Mouse (Mus musculus) forebrain, embryonic 16.5 days (tissue): ENCODE results near the gene Slc12a3. TPM values are rescaled to one million over a fixed set of nuclear protein-coding genes. Genes with fewer than 3 reads are reported as not detected.

Experiments used
- ATAC-seq: fragments of 200-750 bp; cut with Nextera tagmentation; 2 replicates; pipeline ENCODE4 v1.8.0; 2017; ENCODE audit warnings: mild to moderate bottlenecking, moderate library complexity
- H3K27ac ChIP-seq: fragments of 300-500 bp; sonication (generic); 2 replicates; pipeline ENCODE4 v1.5.1; 2014; ENCODE audit warnings: low read length, control low read depth
- H3K27me3 ChIP-seq: fragments of 300-500 bp; sonication (generic); replicated peaks from 2 replicates; pipeline ENCODE4 v1.6.1; 2014; ENCODE audit warnings: low read length; ENCODE audit not compliant: control insufficient read depth, insufficient read depth
- H3K36me3 ChIP-seq: fragments of 300-500 bp; sonication (generic); 2 replicates; pipeline ENCODE4 v1.6.1; 2014; ENCODE audit not compliant: control insufficient read depth, insufficient read depth
- H3K4me1 ChIP-seq: fragments of 300-500 bp; sonication (generic); replicated peaks from 2 replicates; pipeline ENCODE4 v1.6.1; 2014; ENCODE audit warnings: low read length; ENCODE audit not compliant: control insufficient read depth, insufficient read depth
- H3K4me2 ChIP-seq: fragments of 300-500 bp; sonication (generic); 2 replicates; pipeline ENCODE4 v1.6.1; 2014; ENCODE audit warnings: mild to moderate bottlenecking, low read length, control low read depth
- H3K4me3 ChIP-seq: fragments of 300-500 bp; sonication (generic); replicated peaks from 2 replicates; pipeline ENCODE4 v1.5.1; 2014; ENCODE audit warnings: mild to moderate bottlenecking, low read length, control low read depth
- H3K9ac ChIP-seq: fragments of 300-500 bp; sonication (generic); replicated peaks from 2 replicates; pipeline ENCODE4 v1.6.1; 2014; ENCODE audit warnings: low read depth, low read length, control low read depth
- H3K9me3 ChIP-seq: fragments of 300-500 bp; sonication (generic); 2 replicates; pipeline ENCODE4 v1.6.1; 2016; ENCODE audit warnings: low read length; ENCODE audit not compliant: control insufficient read depth
- WGBS: fragments of 180-500 bp; shearing (Covaris S2); extraction: QIAGEN DNeasy Blood & Tissue Kit; methylation state at CpG from one replicate; pipeline ENCODE4 v1.1.7; 2014; 5-methylcytosine and 5-hydroxymethylcytosine counted together
- polyA plus RNA-seq: library from polyadenylated mRNA; unstranded; fragments of >200 nt; fragmentation: Nextera tagmentation; extraction: Ambion mirVana; gene quantifications from 2 replicates; pipeline ENCODE4 v1.2.1, GENCODE M21; 2015

Slc12a3 gene
- polyA plus RNA-seq: 0.10 TPM in 1 of 2 replicates, not detected in the other

DNA sequence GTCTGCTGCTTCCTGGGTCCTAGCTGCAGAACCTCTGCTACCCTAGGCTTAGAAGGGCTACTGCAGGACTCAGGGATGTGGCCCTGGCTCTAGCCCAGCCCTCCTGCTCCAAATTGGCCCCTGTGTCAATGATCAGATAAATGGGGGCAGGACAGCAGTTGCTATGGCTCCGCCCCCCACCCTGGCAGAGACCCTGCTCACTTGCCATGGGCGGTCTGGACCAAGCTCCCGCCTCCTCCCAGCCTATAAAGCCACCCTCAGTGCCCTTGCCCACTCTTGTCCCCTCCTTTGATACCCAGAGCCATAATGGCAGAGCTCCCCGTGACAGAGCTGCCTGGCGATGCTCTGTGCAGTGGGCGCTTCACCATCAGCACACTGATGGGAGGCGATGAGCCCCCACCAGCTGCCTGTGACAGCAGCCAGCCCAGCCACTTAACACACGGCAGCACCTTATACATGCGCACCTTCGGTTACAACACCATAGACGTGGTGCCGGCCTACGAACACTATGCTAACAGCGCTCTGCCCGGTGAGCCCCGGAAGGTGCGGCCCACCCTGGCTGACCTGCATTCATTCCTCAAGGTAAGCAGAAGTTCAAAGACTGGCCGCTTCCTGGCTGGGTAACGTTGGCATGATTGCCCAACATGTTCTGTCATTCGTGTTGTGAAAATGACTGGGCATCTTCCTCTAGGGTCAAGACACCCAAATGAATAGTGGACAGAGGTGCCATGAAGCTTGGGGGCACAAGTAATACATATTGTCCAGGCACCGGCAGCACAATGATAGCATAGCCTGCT lies at the start of gene Slc12a3:
TSS of gene Slc12a3 (plus strand) at position 270 of the 797 bp plus-strand sequence.
- WGBS: 81% methylated on average over 21 of the region's 21 CpGs
- Histone ChIP-seq H3K4me1 (no peaks in the 10 kb centered on the region), H3K36me3 (no peaks in the 10 kb centered on the region), H3K9me3 (no peaks in the 10 kb centered on the region), H3K9ac (no peak within 1 kb of the TSS), H3K4me3 (no peak within 1 kb of the TSS), H3K4me2 (no peak within 1 kb of the TSS), H3K27ac (no peak within 1 kb of the TSS), H3K27me3 (no peaks in the 10 kb centered on the region)
- peak; percentile 9; the same call in 1 of the 2 replicates for ATAC-seq

DNA sequence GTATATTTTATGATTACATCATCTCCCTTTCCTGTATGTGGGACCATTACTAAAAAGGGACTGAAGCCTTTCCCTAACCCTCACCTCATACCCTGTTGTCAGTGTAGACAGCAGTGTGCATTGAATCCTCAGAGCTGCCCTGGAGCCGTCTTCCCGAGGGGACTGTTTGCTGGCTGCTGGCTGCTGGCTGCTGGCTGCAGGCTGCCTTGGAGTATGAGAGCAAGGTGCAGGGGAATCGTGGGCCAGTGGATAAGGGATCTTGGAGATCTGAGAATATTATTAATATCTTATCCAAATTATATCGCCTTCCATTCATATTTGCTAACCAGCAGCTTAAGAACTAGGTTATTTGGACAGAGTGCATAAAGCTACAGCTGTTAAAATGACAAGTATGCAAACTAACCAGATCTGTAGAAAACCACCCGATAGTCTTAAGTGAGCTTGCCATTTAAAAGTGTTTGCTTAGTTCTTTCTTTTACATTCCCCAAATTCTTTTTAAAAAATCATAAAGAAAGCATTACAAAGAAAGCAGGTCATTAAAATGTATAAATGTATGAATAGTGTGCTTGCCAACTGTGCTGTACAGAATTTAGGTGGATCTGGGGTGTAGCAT lies 48.9 kb upstream of the Slc12a3 start:
- Histone ChIP-seq H3K9me3 (no peaks in the 10 kb centered on the region), H3K4me3 (no peak overlapping the region), H3K4me2 (no peak overlapping the region), H3K27ac (no peak overlapping the region), H3K36me3 (no peaks in the 10 kb centered on the region), H3K27me3 (no peaks in the 10 kb centered on the region), H3K4me1 (peaks cover 4% of the 10 kb centered on the region), H3K9ac (no peak overlapping the region)
- WGBS: 57% methylated on average over 5 of the region's 5 CpGs
- ATAC-seq: no peak

- no peak overlapping the region for H3K9ac ChIP-seq
- H3K4me3 ChIP-seq: no peak overlapping the region
- H3K4me2 ChIP-seq: no peak overlapping the region
- 59% methylated on average over 3 of the region's 3 CpGs for WGBS
- H3K27ac ChIP-seq: no peak overlapping the region
- peaks cover 4% of the 10 kb centered on the region for H3K4me1 ChIP-seq
- ATAC-seq: no peak
- H3K27me3 ChIP-seq: no peaks in the 10 kb centered on the region
- H3K36me3 ChIP-seq: no peaks in the 10 kb centered on the region
- H3K9me3 ChIP-seq: no peaks in the 10 kb centered on the region
Measured at GRCm38 (mm10) chr8:94282453-94282985, 46.5 kb upstream of the Slc12a3 start.

- Histone ChIP-seq H3K9ac (no peak overlapping the region), H3K4me3 (no peak overlapping the region), H3K27me3 (no peaks in the 10 kb centered on the region), H3K4me2 (no peak overlapping the region), H3K4me1 (peaks cover 4% of the 10 kb centered on the region), H3K9me3 (no peaks in the 10 kb centered on the region), H3K27ac (no peak overlapping the region), H3K36me3 (no peaks in the 10 kb centered on the region)
- 70% methylated on average over 7 of the region's 7 CpGs for WGBS
- no peak for ATAC-seq
Measured at GRCm38 (mm10) chr8:94284204-94284603, 44.8 kb upstream of the Slc12a3 start.

DNA sequence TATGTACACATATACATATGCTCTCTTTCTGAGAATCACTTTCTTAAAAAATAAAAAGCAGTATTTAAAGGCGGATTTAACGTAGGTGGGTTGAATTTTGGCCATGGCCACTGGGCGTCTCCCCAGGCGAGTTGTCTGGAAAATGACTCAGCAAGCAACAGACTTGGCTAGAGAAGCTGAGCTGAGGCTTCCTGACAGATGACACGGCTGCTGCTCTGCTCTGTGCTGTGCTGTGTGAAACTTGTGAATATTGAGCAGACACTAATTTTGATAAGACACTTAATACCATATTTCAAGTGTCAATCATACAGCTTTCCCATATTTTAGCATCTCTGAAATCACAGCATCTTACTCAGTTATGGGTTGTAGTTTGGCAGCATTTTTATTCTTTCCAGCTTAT lies 38.4 kb upstream of the Slc12a3 start:
- Histone ChIP-seq H3K27me3 (no peaks in the 10 kb centered on the region), H3K36me3 (no peaks in the 10 kb centered on the region), H3K4me1 (peaks cover 6% of the 10 kb centered on the region; the same call in 1 of the 2 replicates), H3K4me2 (no peak overlapping the region), H3K4me3 (no peak overlapping the region), H3K9me3 (no peaks in the 10 kb centered on the region), H3K9ac (no peak overlapping the region), H3K27ac (no peak overlapping the region)
- WGBS: 79% methylated on average over 5 of the region's 5 CpGs
- 0 out of 2 replicates have a peak, but pooled peaks have one; percentile 50 for ATAC-seq

- WGBS: 33% methylated on average over 6 of the region's 6 CpGs
- Histone ChIP-seq H3K27me3 (no peaks in the 10 kb centered on the region), H3K27ac (no peak overlapping the region), H3K9me3 (no peaks in the 10 kb centered on the region), H3K36me3 (no peaks in the 10 kb centered on the region), H3K4me1 (peaks cover 6% of the 10 kb centered on the region; the same call in 1 of the 2 replicates), H3K4me2 (no peak overlapping the region), H3K4me3 (no peak overlapping the region), H3K9ac (no peak overlapping the region)
- peak; percentile 45; the same call in 1 of the 2 replicates for ATAC-seq
Measured at GRCm38 (mm10) chr8:94292072-94292471, 36.9 kb upstream of the Slc12a3 start.

GRCm38 (mm10) chr8:94292626-94293025 lies 36.4 kb upstream of the Slc12a3 start:
- Histone ChIP-seq H3K9ac (no peak overlapping the region), H3K27ac (no peak overlapping the region), H3K36me3 (no peaks in the 10 kb centered on the region), H3K4me2 (no peak overlapping the region), H3K4me1 (peaks cover 6% of the 10 kb centered on the region; the same call in 1 of the 2 replicates), H3K9me3 (no peaks in the 10 kb centered on the region), H3K27me3 (no peaks in the 10 kb centered on the region), H3K4me3 (no peak overlapping the region)
- no peak for ATAC-seq
- WGBS: 91% methylated on average over 8 of the region's 8 CpGs

DNA sequence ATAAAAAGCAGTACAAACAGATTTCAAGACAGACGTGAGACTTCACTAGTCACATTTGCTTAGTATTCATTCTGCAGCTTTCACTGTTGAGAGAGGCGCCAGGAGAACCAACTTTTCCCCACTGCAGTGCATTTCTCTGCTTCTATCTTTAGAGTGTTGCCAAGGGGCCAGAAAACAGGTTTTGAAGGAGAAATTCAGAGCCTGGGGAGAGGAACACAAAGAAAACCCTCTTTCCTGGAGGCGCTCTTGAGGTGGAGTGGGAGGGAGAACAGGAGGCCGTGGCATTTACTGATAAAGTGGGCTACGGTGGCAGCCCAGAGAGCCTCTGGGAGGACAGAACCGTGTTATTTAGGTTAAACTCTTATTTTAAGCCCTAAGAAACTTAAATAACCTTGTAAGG lies 33.3 kb upstream of the Slc12a3 start:
- Histone ChIP-seq H3K27ac (no peak overlapping the region), H3K36me3 (no peaks in the 10 kb centered on the region)
- 60% methylated on average over 6 of the region's 6 CpGs for WGBS

GRCm38 (mm10) chr8:94296312-94296991 lies 32.5 kb upstream of the Slc12a3 start:
- Histone ChIP-seq H3K4me3 (no peak overlapping the region), H3K4me2 (no peak overlapping the region), H3K9ac (no peak overlapping the region), H3K27me3 (no peaks in the 10 kb centered on the region), H3K27ac (no peak overlapping the region), H3K4me1 (peaks cover 6% of the 10 kb centered on the region; the same call in 1 of the 2 replicates), H3K9me3 (no peaks in the 10 kb centered on the region), H3K36me3 (0 out of 2 replicates have a peak, but pooled peaks cover 3% of the 10 kb centered on the region)
- ATAC-seq: no peak
- 75% methylated on average over 9 of the region's 9 CpGs for WGBS

More for the DNA sequence above, 33.3 kb upstream of the Slc12a3 start:
- H3K9ac ChIP-seq: no peak overlapping the region
- H3K4me2 ChIP-seq: no peak overlapping the region
- H3K27me3 ChIP-seq: no peaks in the 10 kb centered on the region
- H3K4me1 ChIP-seq: peaks cover 6% of the 10 kb centered on the region; the same call in 1 of the 2 replicates
- no peak for ATAC-seq
- no peaks in the 10 kb centered on the region for H3K9me3 ChIP-seq
- H3K4me3 ChIP-seq: no peak overlapping the region
